Comparison of ENCODE assay signal across 10 mouse cellular contexts in genomic region chr2:163685287-163685686, GRCm38 (mm10). TPM values are rescaled to one million over a fixed set of nuclear protein-coding genes. Genes with fewer than 3 reads are reported as not detected.
DNase-seq lines count a peak whose midpoint lies in the region; ATAC-seq and TF ChIP-seq lines count a peak whose summit lies in the region.
"Had no signal": no experiment of that assay in that cellular context is flagged by ENCODE, and none has a peak within 500 bp of the region (broad histone marks: within the 10 kb centered on the region; RNA-seq: fewer than 3 reads in every experiment).

No protein-coding gene starts in this region.

- TF ChIP-seq POLR2A in embryonic fibroblast, embryonic 13.5 days (IDR thresholded peaks at IDR 0.05; ENCODE audit: low read depth, low read length), result no peak
- TF ChIP-seq POLR2A in olfactory bulb, adult 2 months (IDR thresholded peaks at IDR 0.05; ENCODE audit: insufficient read depth, low read depth, low read length), result no peak

- peak overlapping the region; percentile 50 for H3K4me2 ChIP-seq in heart, embryonic 14.5 days (ENCODE audit: low read length)
- H3K4me2 ChIP-seq in lung, embryonic 15.5 days, result peak overlapping the region; percentile 40; the same call in 1 of the 2 replicates

- 21% methylated on average over 4 of the region's 4 CpGs for WGBS in heart, embryonic 14.5 days
- WGBS in lung, embryonic 15.5 days, result 24% methylated on average over 4 of the region's 4 CpGs
- 17% methylated on average over 4 of the region's 4 CpGs for WGBS in olfactory bulb, adult 2 months

- peak overlapping the region; percentile 58; the same call in 1 of the 2 replicates for H3K9ac ChIP-seq in heart, embryonic 14.5 days (ENCODE audit: low read length)
- no peak overlapping the region for H3K9ac ChIP-seq in lung, embryonic 15.5 days

- peaks cover 3% of the 10 kb centered on the region; the same call in 1 of the 2 replicates for H3K9me3 ChIP-seq in heart, embryonic 14.5 days (ENCODE audit: control insufficient read depth, low read length)
- H3K9me3 ChIP-seq in lung, embryonic 15.5 days, result no peaks in the 10 kb centered on the region

- H3K27me3 ChIP-seq in heart, embryonic 14.5 days (ENCODE audit: control insufficient read depth, insufficient read depth, low read length), result no peaks in the 10 kb centered on the region
- H3K27me3 ChIP-seq in lung, embryonic 15.5 days, result no peaks in the 10 kb centered on the region

- no peak for DNase-seq in heart, adult 8-10 months (ENCODE audit: low spot score)
- no peak for DNase-seq in lung, postnatal 25 days (ENCODE audit: low spot score)
- DNase-seq in retina, postnatal 1 day, result no peak
- no peak for DNase-seq in embryo, embryonic 11 days
- DNase-seq: adrenal gland, postnatal 10 days had no signal

- no peak for TF ChIP-seq CTCF in embryonic fibroblast, embryonic 13.5 days (IDR thresholded peaks at IDR 0.05; ENCODE audit: borderline replicate concordance, insufficient read depth, low read length)
- TF ChIP-seq CTCF in olfactory bulb, adult 2 months (IDR thresholded peaks at IDR 0.05; ENCODE audit: insufficient read depth, low read depth, low read length), result no peak

- peak overlapping the region; percentile 96 to 99 for H3K27ac ChIP-seq in heart, embryonic 14.5 days (replicated peaks in 1 of 2; ENCODE audit: control insufficient read depth in 1 of 2, insufficient read depth in 1 of 2, low read depth in 2 of 2, low read length in 2 of 2)
- H3K27ac ChIP-seq in lung, embryonic 15.5 days, result peak overlapping the region; percentile 90
- peak overlapping the region; percentile 44 for H3K27ac ChIP-seq in embryonic fibroblast, embryonic 13.5 days (ENCODE audit: insufficient read depth, low read length)
- H3K27ac ChIP-seq in olfactory bulb, adult 2 months (ENCODE audit: insufficient read depth, low read depth, low read length), result peak overlapping the region; percentile 98

- 0 out of 2 replicates have a peak, but pooled peaks have one; percentile 27 for ATAC-seq in heart, embryonic 14.5 days (ENCODE audit: insufficient number of reproducible peaks, insufficient read depth, low FRiP score, low read depth)
- peak; percentile 8; the same call in 1 of the 2 replicates for ATAC-seq in lung, embryonic 15.5 days (ENCODE audit: borderline replicate concordance, extremely low read depth, low FRiP score, low TSS enrichment)
- ATAC-seq: midbrain, embryonic 16.5 days had no signal

- no peak overlapping the region for H3K4me3 ChIP-seq in heart, embryonic 14.5 days (ENCODE audit: control insufficient read depth in 1 of 2, insufficient read depth in 1 of 2, low read depth in 1 of 2, low read length in 2 of 2)
- H3K4me3 ChIP-seq in lung, embryonic 15.5 days, result no peak overlapping the region
- no peak overlapping the region for H3K4me3 ChIP-seq in embryonic fibroblast, embryonic 13.5 days (ENCODE audit: insufficient read depth, low read length)
- H3K4me3 ChIP-seq in olfactory bulb, adult 2 months (ENCODE audit: insufficient read depth, low read depth, low read length), result no peak overlapping the region

- H3K4me1 ChIP-seq in heart, embryonic 14.5 days (ENCODE audit: control insufficient read depth in 2 of 2, insufficient read depth in 2 of 2, low read length in 2 of 2), result peaks cover 42 to 84% of the 10 kb centered on the region in 2 experiments
- peaks cover 31% of the 10 kb centered on the region for H3K4me1 ChIP-seq in lung, embryonic 15.5 days
- H3K4me1 ChIP-seq in embryonic fibroblast, embryonic 13.5 days (ENCODE audit: control insufficient read depth, insufficient read depth, low read length), result 0 out of 2 replicates have a peak, but pooled peaks cover 2% of the 10 kb centered on the region
- peaks cover 15% of the 10 kb centered on the region for H3K4me1 ChIP-seq in olfactory bulb, adult 2 months (ENCODE audit: control insufficient read depth, insufficient read depth, low read length)

- H3K36me3 ChIP-seq in heart, embryonic 14.5 days (ENCODE audit: control insufficient read depth, insufficient read depth, low read length), result no peaks in the 10 kb centered on the region
- H3K36me3 ChIP-seq in lung, embryonic 15.5 days, result no peaks in the 10 kb centered on the region

RNA-seq across cellular contexts. Expression of gene Pkig, which starts 27.1 kb away (rescaled TPM):
- 324 and 359 TPM in 2 replicates for polyA plus RNA-seq in heart, embryonic 14.5 days (2014; fragmentation: Nextera tagmentation; extraction: Ambion mirVana)
- 100 to 1,000 TPM; 214 to 247 (median 224) TPM for total RNA-seq in heart, adult 8-10 months (2022)
- polyA plus RNA-seq in lung, embryonic 15.5 days (2015; fragmentation: Nextera tagmentation; extraction: Ambion mirVana), result 134 TPM in 2 replicates
- 33.6 and 39.7 TPM in 2 replicates for polyA plus RNA-seq in embryonic fibroblast, embryonic 13.5 days (2011; ENCODE audit: insufficient read length, low read depth, missing spikeins)
- not detected in 2 replicates for polyA plus RNA-seq in olfactory bulb, adult 2 months (2012; ENCODE audit: insufficient read depth, insufficient read length, low replicate concordance, missing spikeins)

RNA-seq across cellular contexts. Expression of gene Serinc3, which starts 40.4 kb away (rescaled TPM):
- polyA plus RNA-seq in heart, embryonic 14.5 days (2014; fragmentation: Nextera tagmentation; extraction: Ambion mirVana), result 76.5 and 79.0 TPM in 2 replicates
- 100 to 1,000 TPM; 272 to 302 (median 297) TPM for total RNA-seq in heart, adult 8-10 months (2022)
- 55.8 and 59.1 TPM in 2 replicates for polyA plus RNA-seq in lung, embryonic 15.5 days (2015; fragmentation: Nextera tagmentation; extraction: Ambion mirVana)
- 262 and 294 TPM in 2 replicates for polyA plus RNA-seq in embryonic fibroblast, embryonic 13.5 days (2011; ENCODE audit: insufficient read length, low read depth, missing spikeins)
- 82.6 TPM in 1 of 2 replicates, not detected in the other for polyA plus RNA-seq in olfactory bulb, adult 2 months (2012; ENCODE audit: insufficient read depth, insufficient read length, low replicate concordance, missing spikeins)

Comparison
In these comparisons a context has a peak if more than half of its experiments do, and no peak if none do; other contexts are left out.
1. H3K27ac ChIP-seq: peak in every context shown above with its lines; median percentile 98 in olfactory bulb, adult 2 months; 98 in heart, embryonic 14.5 days; 90 in lung, embryonic 15.5 days; 44 in embryonic fibroblast, embryonic 13.5 days.
2. RNA of gene Pkig, which starts 27.1 kb away (polyA plus RNA-seq): 324 to 359 TPM in heart, embryonic 14.5 days, 134 TPM in lung, embryonic 15.5 days and 33.6 to 39.7 TPM in embryonic fibroblast, embryonic 13.5 days; not detected in olfactory bulb, adult 2 months; every median in the first group is over 10 times any median in the second.